Mouse (Mus musculus): ENCODE results near the gene Slc44a5.

- TF ChIP-seq CTCF (IDR thresholded peaks at IDR 0.05; ENCODE audit: low read depth, low read length) (no peak), POLR2A (IDR thresholded peaks at IDR 0.05; ENCODE audit: borderline replicate concordance, low read depth, low read length) (no peak)
Measured at GRCm38 (mm10) chr3:154290351-154290750, 317.1 kb downstream of the Slc44a5 start.
